Mouse (Mus musculus): Measurements from ENCODE around the gene Zfp446. TPM values are rescaled to one million over a fixed set of nuclear protein-coding genes. Genes with fewer than 3 reads are reported as not detected.

Zfp446 gene
- polyA plus RNA-seq, 1 experiment, result 13.8 TPM

DNA sequence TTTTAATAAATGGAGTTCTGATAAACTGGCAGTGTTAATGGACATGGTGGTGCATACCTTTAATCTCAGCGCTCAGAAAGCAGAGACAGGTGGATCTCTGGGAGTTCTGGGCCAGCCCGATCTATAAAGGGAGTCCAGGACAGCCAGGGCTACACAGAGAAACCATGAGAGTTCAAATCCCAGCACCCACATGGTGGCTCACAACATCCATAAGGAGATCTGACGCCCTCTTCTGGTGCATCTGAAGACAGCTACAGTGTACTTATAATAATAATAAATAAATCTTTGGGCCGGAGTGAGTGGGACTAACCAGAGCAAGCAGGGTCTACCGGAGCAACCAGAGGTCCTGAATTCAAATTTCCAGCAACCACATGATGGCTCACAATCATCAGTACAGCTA, 25.7 kb downstream of the Zfp446 start:
- Histone ChIP-seq H3K27ac (ENCODE audit: insufficient read depth, low read length) (no peak overlapping the region), H3K27me3 (ENCODE audit: control insufficient read depth, insufficient read depth, low read length) (no peaks in the 10 kb centered on the region), H3K4me3 (replicated peaks; ENCODE audit: insufficient read depth, low read depth, low read length) (no peak overlapping the region), H3K4me1 (ENCODE audit: control insufficient read depth, insufficient read depth, low read length) (peaks cover 14% of the 10 kb centered on the region)
- no peak for DNase-seq
- 73% methylated on average over 5 of the region's 5 CpGs for WGBS
- TF ChIP-seq CTCF (IDR thresholded peaks at IDR 0.05; ENCODE audit: borderline replicate concordance, insufficient read depth, low read depth, low read length) (no peak), POLR2A (IDR thresholded peaks at IDR 0.05; ENCODE audit: borderline replicate concordance, insufficient read depth, low read length) (no peak)

DNA sequence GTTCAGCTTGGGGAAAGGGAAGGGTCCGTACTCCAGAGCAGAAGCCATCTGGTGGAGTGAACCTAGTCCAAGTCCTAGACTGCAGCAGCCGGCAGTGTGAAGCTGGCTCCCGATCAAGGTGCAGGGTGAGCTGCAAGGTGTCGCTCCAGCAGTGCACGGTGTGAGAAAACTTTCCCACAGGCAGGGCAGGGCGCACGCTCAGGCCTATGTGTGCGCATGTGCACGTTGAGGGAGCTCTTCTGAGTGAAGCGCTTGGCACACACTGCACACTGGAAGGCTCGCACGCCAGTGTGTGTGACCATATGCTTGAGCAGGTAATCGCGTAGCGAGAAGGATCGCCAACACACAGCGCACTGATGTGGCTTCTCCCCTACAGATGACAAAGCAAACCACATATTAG, 28.4 kb downstream of the Zfp446 start:
- Histone ChIP-seq H3K4me1 (ENCODE audit: control insufficient read depth, insufficient read depth, low read length) (peaks cover 18% of the 10 kb centered on the region), H3K27ac (ENCODE audit: insufficient read depth, low read length) (0 out of 2 replicates have a peak overlapping the region, but pooled peaks have one; percentile 12), H3K4me3 (replicated peaks; ENCODE audit: insufficient read depth, low read depth, low read length) (no peak overlapping the region), H3K27me3 (ENCODE audit: control insufficient read depth, insufficient read depth, low read length) (no peaks in the 10 kb centered on the region)
- peak; percentile 45 to 48 for DNase-seq
- TF ChIP-seq CTCF (IDR thresholded peaks at IDR 0.05; ENCODE audit: borderline replicate concordance, insufficient read depth, low read depth, low read length) (no peak), POLR2A (IDR thresholded peaks at IDR 0.05; ENCODE audit: borderline replicate concordance, insufficient read depth, low read length) (no peak)
- WGBS, result 17% methylated on average over 17 of the region's 17 CpGs

DNA sequence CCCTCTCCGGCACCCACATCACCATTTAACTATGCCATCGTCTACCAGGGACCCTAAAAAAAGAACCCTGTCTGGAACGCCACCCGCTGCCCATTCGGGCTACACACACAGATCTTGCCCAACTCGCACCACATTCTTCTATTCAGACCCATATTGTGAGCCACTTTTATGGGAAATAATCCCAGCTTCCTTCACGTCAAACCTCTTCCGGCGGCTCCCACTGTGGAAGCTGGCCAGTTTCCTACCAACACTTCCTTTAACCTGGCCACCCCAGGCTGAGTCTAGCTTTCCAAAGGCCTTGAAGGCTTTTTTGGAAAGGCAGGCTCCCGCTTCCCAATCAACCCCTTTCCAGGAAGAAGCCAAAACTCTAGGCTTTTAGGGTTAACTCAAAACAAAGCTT, 28.9 kb downstream of the Zfp446 start:
- 58% methylated on average over 10 of the region's 10 CpGs for WGBS
- no peak for TF ChIP-seq CTCF (IDR thresholded peaks at IDR 0.05; ENCODE audit: borderline replicate concordance, insufficient read depth, low read depth, low read length)
- no peak for TF ChIP-seq POLR2A (IDR thresholded peaks at IDR 0.05; ENCODE audit: borderline replicate concordance, insufficient read depth, low read length)
- H3K27ac ChIP-seq (ENCODE audit: insufficient read depth, low read length), result no peak overlapping the region
- H3K4me1 ChIP-seq (ENCODE audit: control insufficient read depth, insufficient read depth, low read length), result peaks cover 18% of the 10 kb centered on the region
- H3K4me3 ChIP-seq (replicated peaks; ENCODE audit: insufficient read depth, low read depth, low read length), result no peak overlapping the region
- DNase-seq, result no peak
- no peaks in the 10 kb centered on the region for H3K27me3 ChIP-seq (ENCODE audit: control insufficient read depth, insufficient read depth, low read length)

DNA sequence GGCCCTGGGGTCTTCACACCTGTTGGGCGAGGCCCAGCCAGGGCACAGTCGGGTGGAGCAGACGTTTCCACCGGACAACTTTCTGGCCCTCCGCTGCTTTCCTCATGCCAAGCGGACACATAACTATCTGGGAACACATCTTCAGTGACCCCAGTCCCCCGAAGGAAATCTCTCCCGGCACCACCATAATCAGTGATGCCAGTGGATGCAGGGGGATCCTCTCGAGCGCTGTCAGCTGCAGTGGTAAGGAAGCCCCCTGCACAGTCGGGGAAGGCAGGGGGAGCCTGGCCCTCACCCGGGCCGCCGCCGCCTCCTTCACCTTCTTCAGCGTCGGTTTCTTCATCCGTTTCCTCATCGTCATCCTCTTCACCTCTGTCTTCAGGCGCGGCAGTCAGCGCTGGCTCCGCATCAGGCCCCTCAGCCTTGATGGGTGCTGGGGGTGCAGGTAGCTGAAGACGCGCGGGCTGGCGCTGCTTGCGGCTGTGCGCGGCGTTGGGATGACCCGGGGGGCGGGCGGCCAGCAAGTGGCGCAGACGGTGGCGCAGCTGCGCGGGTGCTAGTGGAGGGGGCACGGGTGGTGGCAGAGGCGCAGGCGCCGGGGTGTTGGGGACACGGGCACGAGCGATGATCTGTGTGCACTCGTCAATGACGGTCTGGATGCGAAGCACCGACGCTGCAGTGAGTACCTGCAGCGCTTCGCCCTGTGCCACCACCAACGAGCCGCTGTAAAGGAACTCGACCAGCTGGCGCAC, 29.9 kb downstream of the Zfp446 start:
- H3K4me3 ChIP-seq (replicated peaks; ENCODE audit: insufficient read depth, low read depth, low read length), result no peak overlapping the region
- peak; percentile 17 to 40 for DNase-seq
- 52% methylated on average over 57 of the region's 57 CpGs for WGBS

DNA sequence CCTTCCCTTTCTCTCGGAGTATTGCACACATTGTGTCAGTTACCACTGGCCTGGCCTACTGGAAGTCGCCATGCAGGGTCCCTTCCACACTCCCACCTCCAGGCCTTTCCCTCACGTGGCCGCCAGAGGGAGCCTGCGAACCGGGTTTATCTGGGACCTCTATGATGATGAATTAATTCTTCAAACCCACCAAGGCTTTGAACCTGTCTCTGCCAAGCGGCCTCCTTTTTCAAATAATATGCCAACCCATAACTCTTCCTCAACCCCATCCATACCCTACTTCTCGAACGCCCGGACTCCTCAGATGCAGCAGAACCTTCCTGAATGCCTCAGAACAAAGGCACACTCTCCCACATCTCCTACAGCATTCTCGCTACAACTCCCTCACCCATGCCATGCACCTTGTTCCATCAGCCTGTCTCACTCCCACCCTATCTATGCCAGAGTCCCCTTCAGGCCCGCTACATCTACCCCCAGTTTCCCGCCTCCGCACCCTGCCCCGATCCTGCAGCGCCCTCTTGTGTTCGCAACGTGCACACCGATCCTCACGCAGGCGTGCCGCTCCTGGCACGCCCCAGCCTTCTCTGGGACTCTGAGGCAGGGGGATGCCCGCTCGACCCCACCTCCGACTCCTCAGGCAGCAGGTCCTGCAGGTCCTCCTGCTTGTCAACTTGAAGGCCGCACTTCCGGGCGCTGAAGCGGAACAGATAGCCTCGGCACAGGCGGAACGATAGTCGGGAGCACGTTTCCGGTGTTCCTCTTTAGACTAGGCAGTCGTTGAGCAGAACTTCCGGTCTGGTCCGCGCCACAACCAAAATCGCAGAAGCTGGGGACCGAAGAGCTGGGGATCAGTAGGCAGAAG, 31.7 kb downstream of the Zfp446 start:
- WGBS, result under 1% methylated on average over 42 of the region's 42 CpGs
- Histone ChIP-seq H3K27ac (ENCODE audit: insufficient read depth, low read length) (peak overlapping the region; percentile 92), H3K4me3 (replicated peaks; ENCODE audit: insufficient read depth, low read depth, low read length) (peak overlapping the region; percentile 97), H3K27me3 (ENCODE audit: control insufficient read depth, insufficient read depth, low read length) (no peaks in the 10 kb centered on the region), H3K4me1 (ENCODE audit: control insufficient read depth, insufficient read depth, low read length) (peaks cover 18% of the 10 kb centered on the region)
- peak; percentile 93 to 96 for DNase-seq
- TF ChIP-seq POLR2A (IDR thresholded peaks at IDR 0.05; ENCODE audit: borderline replicate concordance, insufficient read depth, low read length) (peak; percentile 74; the same call in 1 of the 2 replicates), CTCF (IDR thresholded peaks at IDR 0.05; ENCODE audit: borderline replicate concordance, insufficient read depth, low read depth, low read length) (peak; percentile 77)

More for the DNA sequence above, 29.9 kb downstream of the Zfp446 start:
- H3K27me3 ChIP-seq (ENCODE audit: control insufficient read depth, insufficient read depth, low read length), result no peaks in the 10 kb centered on the region
- peaks cover 18% of the 10 kb centered on the region for H3K4me1 ChIP-seq (ENCODE audit: control insufficient read depth, insufficient read depth, low read length)
- no peak overlapping the region for H3K27ac ChIP-seq (ENCODE audit: insufficient read depth, low read length)
- TF ChIP-seq CTCF (IDR thresholded peaks at IDR 0.05; ENCODE audit: borderline replicate concordance, insufficient read depth, low read depth, low read length) (no peak), POLR2A (IDR thresholded peaks at IDR 0.05; ENCODE audit: borderline replicate concordance, insufficient read depth, low read length) (no peak)

DNA sequence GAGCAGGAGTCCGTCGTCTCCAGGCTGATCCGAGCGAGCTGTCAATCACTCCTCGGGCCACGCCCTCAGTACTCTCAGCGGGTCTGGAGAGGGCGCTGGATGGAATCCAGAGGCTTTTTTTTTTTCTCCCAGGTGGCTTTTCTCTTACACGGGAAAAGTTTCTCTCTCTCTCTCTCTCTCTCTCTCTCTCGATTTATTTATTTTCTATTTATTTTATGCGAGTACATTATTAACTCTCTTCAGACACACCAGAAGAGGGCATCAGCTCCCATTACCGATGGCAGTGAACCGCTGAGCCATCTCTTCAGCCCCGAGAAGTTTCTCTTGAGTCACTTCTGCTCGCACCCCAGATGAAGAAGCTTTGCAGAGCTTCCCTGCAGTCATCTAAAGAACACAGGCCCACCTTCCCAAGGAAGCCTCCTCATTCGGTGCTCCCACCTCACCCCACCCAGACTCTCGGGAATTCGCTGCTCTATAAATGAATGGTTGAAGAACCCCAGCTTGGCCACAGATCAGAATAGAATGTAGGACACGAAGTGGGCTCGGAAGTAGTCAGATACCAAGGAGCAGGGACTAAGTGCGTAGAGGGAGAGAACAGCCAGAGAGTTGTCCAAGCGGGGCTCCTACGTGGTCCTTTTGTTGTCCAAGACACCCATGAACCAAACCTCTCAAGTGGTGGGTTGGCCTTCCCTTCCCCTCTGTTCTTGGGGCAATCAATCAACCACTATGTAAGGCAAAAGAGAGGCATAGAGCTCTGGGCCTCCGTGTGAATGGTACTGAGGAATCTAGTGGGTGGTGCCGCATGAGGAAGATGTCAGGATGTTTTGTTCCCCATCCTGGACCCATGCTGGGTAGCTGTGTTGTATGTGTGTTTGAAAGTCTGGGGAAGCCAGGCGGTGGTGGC, 32.6 kb downstream of the Zfp446 start, which contains the start of gene Zbtb45:
Zbtb45 (minus strand) TSS at position 30 of the 904 bp plus-strand sequence.
- Histone ChIP-seq H3K4me1 (ENCODE audit: control insufficient read depth, insufficient read depth, low read length) (peaks cover 18% of the 10 kb centered on the region), H3K27ac (ENCODE audit: insufficient read depth, low read length) (peak within 1 kb of the TSS; percentile 92), H3K4me3 (replicated peaks; ENCODE audit: insufficient read depth, low read depth, low read length) (peak within 1 kb of the TSS; percentile 97), H3K27me3 (ENCODE audit: control insufficient read depth, insufficient read depth, low read length) (no peaks in the 10 kb centered on the region)
- DNase-seq, result peak in 1 of 2 experiments; percentile 13
- TF ChIP-seq POLR2A (IDR thresholded peaks at IDR 0.05; ENCODE audit: borderline replicate concordance, insufficient read depth, low read length) (no peak), CTCF (IDR thresholded peaks at IDR 0.05; ENCODE audit: borderline replicate concordance, insufficient read depth, low read depth, low read length) (no peak)
- 4% methylated on average over 26 of the region's 26 CpGs for WGBS

DNA sequence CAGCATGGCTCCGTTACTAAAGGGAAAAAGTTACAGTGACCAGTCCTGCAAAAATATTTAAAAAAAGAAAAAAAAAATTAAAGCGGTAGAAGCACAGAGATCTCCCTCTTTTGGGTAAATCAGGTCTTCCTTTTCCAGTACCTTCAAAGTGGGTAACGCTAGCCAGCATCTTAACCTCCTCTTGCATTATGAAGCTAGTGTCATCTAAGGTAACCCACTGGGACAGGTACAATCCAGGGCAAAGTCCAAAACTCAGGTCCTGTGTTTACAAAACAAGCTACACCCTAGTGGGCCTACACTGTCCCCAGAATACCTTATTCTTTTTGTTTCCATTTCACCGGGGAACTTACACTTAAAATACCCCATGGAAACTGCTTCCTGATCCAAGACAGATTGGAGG, 36.0 kb downstream of the Zfp446 start:
- no peak for TF ChIP-seq CTCF (IDR thresholded peaks at IDR 0.05; ENCODE audit: borderline replicate concordance, insufficient read depth, low read depth, low read length)
- TF ChIP-seq POLR2A (IDR thresholded peaks at IDR 0.05; ENCODE audit: borderline replicate concordance, insufficient read depth, low read length), result no peak
- no peak for DNase-seq
- Histone ChIP-seq H3K4me1 (ENCODE audit: control insufficient read depth, insufficient read depth, low read length) (peaks cover under 1% of the 10 kb centered on the region; the same call in 1 of the 2 replicates), H3K27me3 (ENCODE audit: control insufficient read depth, insufficient read depth, low read length) (no peaks in the 10 kb centered on the region), H3K4me3 (replicated peaks; ENCODE audit: insufficient read depth, low read depth, low read length) (no peak overlapping the region), H3K27ac (ENCODE audit: insufficient read depth, low read length) (no peak overlapping the region)
- WGBS, result 77% methylated on average over 4 of the region's 4 CpGs
